Mouse (Mus musculus) heart, embryonic 16.5 days (tissue): ENCODE measurements at regions not wholly inside any gene's neighbourhood (a gene's known extent, or its start where the extent isn't known, plus 50 kb on each side); places are given as distances from the start of the nearest gene placed in this dataset.

Experiments
- ATAC-seq: fragments of 200-750 bp; cut with Nextera tagmentation; replicated peaks from 2 replicates; pipeline ENCODE4 v1.8.0; 2017; ENCODE audit warnings: moderate number of reproducible peaks; ENCODE audit not compliant: insufficient read depth, low FRiP score; ENCODE audit errors: extremely low read depth
- H3K27ac ChIP-seq: fragments of 300-500 bp; sonication (generic); 2 replicates; pipeline ENCODE4 v1.5.1; 2014; ENCODE audit warnings: mild to moderate bottlenecking, low read length, control low read depth, moderate library complexity
- H3K27me3 ChIP-seq: fragments of 300-500 bp; sonication (generic); 2 replicates; pipeline ENCODE4 v1.6.1; 2014; ENCODE audit warnings: low read length, mixed read lengths; ENCODE audit not compliant: control insufficient read depth, insufficient read depth
- H3K36me3 ChIP-seq: fragments of 300-500 bp; sonication (generic); 2 replicates; pipeline ENCODE4 v1.6.1; 2014; ENCODE audit not compliant: control insufficient read depth, insufficient read depth
- H3K4me1 ChIP-seq: fragments of 300-500 bp; sonication (generic); 2 replicates; pipeline ENCODE4 v1.6.1; 2014; ENCODE audit warnings: low read length, mixed read lengths; ENCODE audit not compliant: control insufficient read depth, insufficient read depth
- H3K4me2 ChIP-seq: fragments of 300-500 bp; sonication (generic); 2 replicates; pipeline ENCODE4 v1.6.1; 2014; ENCODE audit warnings: low read depth, mild to moderate bottlenecking, control low read depth, low read length
- H3K4me3 ChIP-seq: fragments of 300-500 bp; sonication (generic); 2 replicates; pipeline ENCODE4 v1.5.1; 2014; ENCODE audit warnings: mild to moderate bottlenecking, control low read depth, low read length
- H3K9ac ChIP-seq: fragments of 300-500 bp; sonication (generic); 2 replicates; pipeline ENCODE4 v1.6.1; 2014; ENCODE audit warnings: low read length, control low read depth
- H3K9me3 ChIP-seq: fragments of 300-500 bp; sonication (generic); replicated peaks from 2 replicates; pipeline ENCODE4 v1.6.1; 2016; ENCODE audit warnings: low read length; ENCODE audit not compliant: control insufficient read depth
- WGBS: fragments of 180-500 bp; shearing (Covaris S2); extraction: QIAGEN DNeasy Blood & Tissue Kit; methylation state at CpG from one replicate; pipeline ENCODE4 v1.1.7; 2014; 5-methylcytosine and 5-hydroxymethylcytosine counted together

- Histone ChIP-seq H3K4me1 (no peaks in the 10 kb centered on the region), H3K36me3 (no peaks in the 10 kb centered on the region), H3K9me3 (no peaks in the 10 kb centered on the region), H3K4me2 (no peak overlapping the region), H3K27me3 (no peaks in the 10 kb centered on the region), H3K9ac (no peak overlapping the region), H3K4me3 (no peak overlapping the region), H3K27ac (no peak overlapping the region)
- ATAC-seq, result no peak
- 74% methylated on average over 17 of the region's 17 CpGs for WGBS
Measured at GRCm38 (mm10) chr7:71223513-71224319, 127.6 kb downstream of the Gm10295 start.

- Histone ChIP-seq H3K9ac (no peak overlapping the region), H3K27ac (peak overlapping the region; percentile 49; the same call in 1 of the 2 replicates), H3K9me3 (no peaks in the 10 kb centered on the region), H3K27me3 (no peaks in the 10 kb centered on the region), H3K4me1 (no peaks in the 10 kb centered on the region), H3K4me2 (no peak overlapping the region), H3K4me3 (no peak overlapping the region), H3K36me3 (no peaks in the 10 kb centered on the region)
- no peak for ATAC-seq
- 71% methylated on average over 7 of the region's 7 CpGs for WGBS
Measured at GRCm38 (mm10) chr7:71217344-71217743, 133.9 kb downstream of the Gm10295 start.

GRCm38 (mm10) chr7:71216808-71217207, 134.5 kb downstream of the Gm10295 start:
- Histone ChIP-seq H3K27ac (no peak overlapping the region), H3K9ac (no peak overlapping the region), H3K4me3 (no peak overlapping the region), H3K4me2 (no peak overlapping the region), H3K27me3 (no peaks in the 10 kb centered on the region), H3K4me1 (no peaks in the 10 kb centered on the region), H3K9me3 (no peaks in the 10 kb centered on the region), H3K36me3 (no peaks in the 10 kb centered on the region)
- ATAC-seq, result peak; percentile 67; the same call in 1 of the 2 replicates
- 18% methylated on average over 2 of the region's 2 CpGs for WGBS

GRCm38 (mm10) chr7:71214500-71215055, 136.7 kb downstream of the Gm10295 start:
- no peak overlapping the region for H3K4me2 ChIP-seq
- no peak overlapping the region for H3K27ac ChIP-seq
- no peak overlapping the region for H3K4me3 ChIP-seq
- ATAC-seq, result no peak
- no peak overlapping the region for H3K9ac ChIP-seq
- H3K27me3 ChIP-seq, result no peaks in the 10 kb centered on the region
- 67% methylated on average over 13 of the region's 13 CpGs for WGBS
- no peaks in the 10 kb centered on the region for H3K4me1 ChIP-seq
- no peaks in the 10 kb centered on the region for H3K9me3 ChIP-seq
- no peaks in the 10 kb centered on the region for H3K36me3 ChIP-seq

GRCm38 (mm10) chr7:71193131-71193530, 158.2 kb downstream of the Gm10295 start:
- no peak overlapping the region for H3K4me3 ChIP-seq
- 0 out of 2 replicates have a peak, but pooled peaks cover 2% of the 10 kb centered on the region for H3K4me1 ChIP-seq
- no peak for ATAC-seq
- H3K9me3 ChIP-seq, result peaks cover 2% of the 10 kb centered on the region; the same call in 1 of the 2 replicates
- H3K4me2 ChIP-seq, result no peak overlapping the region
- no peak overlapping the region for H3K27ac ChIP-seq
- no peaks in the 10 kb centered on the region for H3K36me3 ChIP-seq
- 23% methylated on average over 7 of the region's 7 CpGs for WGBS
- H3K27me3 ChIP-seq, result no peaks in the 10 kb centered on the region
- no peak overlapping the region for H3K9ac ChIP-seq

GRCm38 (mm10) chr7:71190161-71190711, 161.0 kb downstream of the Gm10295 start:
- H3K27ac ChIP-seq, result no peak overlapping the region
- no peaks in the 10 kb centered on the region for H3K27me3 ChIP-seq
- WGBS, result 82% methylated on average over 12 of the region's 12 CpGs
- no peak overlapping the region for H3K4me3 ChIP-seq
- 0 out of 2 replicates have a peak, but pooled peaks cover 2% of the 10 kb centered on the region for H3K4me1 ChIP-seq
- H3K36me3 ChIP-seq, result no peaks in the 10 kb centered on the region
- ATAC-seq, result no peak
- no peak overlapping the region for H3K9ac ChIP-seq
- H3K9me3 ChIP-seq, result peaks cover 2% of the 10 kb centered on the region; the same call in 1 of the 2 replicates
- no peak overlapping the region for H3K4me2 ChIP-seq

- Histone ChIP-seq H3K27me3 (no peaks in the 10 kb centered on the region), H3K4me3 (no peak overlapping the region), H3K36me3 (no peaks in the 10 kb centered on the region), H3K27ac (no peak overlapping the region), H3K9ac (no peak overlapping the region), H3K9me3 (peaks cover 2% of the 10 kb centered on the region; the same call in 1 of the 2 replicates), H3K4me1 (0 out of 2 replicates have a peak, but pooled peaks cover 2% of the 10 kb centered on the region), H3K4me2 (no peak overlapping the region)
- 69% methylated on average over 6 of the region's 6 CpGs for WGBS
- no peak for ATAC-seq
Measured at GRCm38 (mm10) chr7:71189757-71190156, 161.5 kb downstream of the Gm10295 start.

- H3K9ac ChIP-seq, result no peak overlapping the region
- H3K27me3 ChIP-seq, result no peaks in the 10 kb centered on the region
- 12% methylated on average over 6 of the region's 6 CpGs for WGBS
- 0 out of 2 replicates have a peak, but pooled peaks cover 1% of the 10 kb centered on the region for H3K4me1 ChIP-seq
- no peak overlapping the region; the same call in 1 of the 2 replicates for H3K27ac ChIP-seq
- no peak overlapping the region for H3K4me3 ChIP-seq
- no peak overlapping the region for H3K4me2 ChIP-seq
- H3K9me3 ChIP-seq, result peaks cover 2% of the 10 kb centered on the region; the same call in 1 of the 2 replicates
- ATAC-seq, result no peak
- no peaks in the 10 kb centered on the region for H3K36me3 ChIP-seq
Measured at GRCm38 (mm10) chr7:71188119-71188518, 163.2 kb downstream of the Gm10295 start.

GRCm38 (mm10) chr7:71174871-71175270, 176.4 kb downstream of the Gm10295 start:
- no peak for ATAC-seq
- Histone ChIP-seq H3K27ac (no peak overlapping the region), H3K4me2 (no peak overlapping the region), H3K27me3 (no peaks in the 10 kb centered on the region), H3K4me1 (no peaks in the 10 kb centered on the region), H3K36me3 (no peaks in the 10 kb centered on the region), H3K9ac (no peak overlapping the region), H3K4me3 (no peak overlapping the region), H3K9me3 (no peaks in the 10 kb centered on the region)
- WGBS, result 62% methylated on average over 4 of the region's 4 CpGs
